Mouse (Mus musculus): Measurements from ENCODE around the gene Dusp3. TPM values are rescaled to one million over a fixed set of nuclear protein-coding genes. Genes with fewer than 3 reads are reported as not detected.

Dusp3 gene
- polyA plus RNA-seq, 1 experiment from 2014 or later, result 16.5 TPM

DNA sequence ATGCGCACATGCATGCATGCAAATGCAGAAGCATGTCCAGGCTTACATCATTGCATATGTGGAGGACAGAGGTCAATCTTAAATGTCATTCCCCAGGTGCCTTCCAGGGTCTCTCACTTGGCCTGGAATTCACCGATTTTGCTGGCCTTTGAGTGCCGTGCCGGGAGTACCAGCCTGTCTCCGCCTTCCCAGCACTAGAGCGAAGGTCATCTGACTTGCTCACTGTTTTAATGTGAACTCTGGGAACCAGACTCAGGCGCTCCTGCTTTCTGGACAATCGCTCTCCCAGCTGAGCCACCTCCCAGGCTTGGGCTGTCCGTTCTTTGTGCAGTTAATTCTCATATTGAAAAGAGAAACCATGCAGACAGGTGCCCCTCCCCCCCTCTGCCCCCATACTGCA, 19.5 kb upstream of the Dusp3 start:
- DNase-seq (no peak), ATAC-seq (ENCODE audit: low FRiP score, low TSS enrichment) (no peak; the same call in 1 of the 2 replicates)
- no peak overlapping the region for H3K4me3 ChIP-seq (replicated peaks; ENCODE audit: low read depth, low read length)
- H3K4me2 ChIP-seq (ENCODE audit: low read length), result no peak overlapping the region
- H3K27ac ChIP-seq (replicated peaks; ENCODE audit: low read depth, low read length), result 0 out of 2 replicates have a peak overlapping the region, but pooled peaks have one; percentile 26
- H3K36me3 ChIP-seq (ENCODE audit: control insufficient read depth, insufficient read depth, low read length), result peaks cover 71% of the 10 kb centered on the region
- H3K4me1 ChIP-seq (ENCODE audit: control insufficient read depth, insufficient read depth, low read length), result no peaks in the 10 kb centered on the region
- no peaks in the 10 kb centered on the region for H3K9me3 ChIP-seq (ENCODE audit: control insufficient read depth, low read length)
- WGBS, result 41% methylated on average over 9 of the region's 9 CpGs
- no peaks in the 10 kb centered on the region for H3K27me3 ChIP-seq (ENCODE audit: control insufficient read depth, insufficient read depth, low read length)
- no peak overlapping the region for H3K9ac ChIP-seq (replicated peaks; ENCODE audit: low read length)

DNA sequence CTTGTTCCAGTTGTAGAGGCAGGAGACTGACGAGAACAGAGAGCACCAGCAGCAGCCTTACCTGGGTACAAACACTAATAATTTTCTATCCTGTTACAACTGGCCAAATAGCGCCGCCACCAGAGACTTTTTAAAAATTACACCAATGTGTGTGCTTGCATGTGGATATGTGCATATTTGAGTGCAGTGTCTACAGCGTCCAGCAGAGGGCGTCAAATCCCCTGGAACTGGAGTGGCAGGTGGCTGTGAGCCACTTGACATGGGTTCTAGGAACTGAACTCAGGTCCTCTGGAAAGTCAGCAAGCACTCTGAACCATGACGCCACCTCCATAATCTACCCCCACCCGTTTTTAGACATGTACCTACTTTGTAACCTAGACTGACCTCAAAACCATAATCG, 17.4 kb upstream of the Dusp3 start:
- Histone ChIP-seq H3K4me2 (ENCODE audit: low read length) (no peak overlapping the region), H3K4me3 (replicated peaks; ENCODE audit: low read depth, low read length) (no peak overlapping the region), H3K36me3 (ENCODE audit: control insufficient read depth, insufficient read depth, low read length) (peaks cover 68% of the 10 kb centered on the region), H3K4me1 (ENCODE audit: control insufficient read depth, insufficient read depth, low read length) (no peaks in the 10 kb centered on the region), H3K9ac (replicated peaks; ENCODE audit: low read length) (no peak overlapping the region), H3K27me3 (ENCODE audit: control insufficient read depth, insufficient read depth, low read length) (no peaks in the 10 kb centered on the region), H3K9me3 (ENCODE audit: control insufficient read depth, low read length) (no peaks in the 10 kb centered on the region), H3K27ac (replicated peaks; ENCODE audit: low read depth, low read length) (no peak overlapping the region)
- no peak for ATAC-seq (ENCODE audit: low FRiP score, low TSS enrichment)
- DNase-seq, result no peak
- 96% methylated on average over 8 of the region's 8 CpGs for WGBS

- Histone ChIP-seq H3K36me3 (ENCODE audit: control insufficient read depth, insufficient read depth, low read length) (peaks cover 37% of the 10 kb centered on the region), H3K27me3 (ENCODE audit: control insufficient read depth, insufficient read depth, low read length) (no peaks in the 10 kb centered on the region), H3K4me3 (replicated peaks; ENCODE audit: low read depth, low read length) (no peak overlapping the region), H3K4me1 (ENCODE audit: control insufficient read depth, insufficient read depth, low read length) (no peaks in the 10 kb centered on the region), H3K9me3 (ENCODE audit: control insufficient read depth, low read length) (no peaks in the 10 kb centered on the region), H3K27ac (replicated peaks; ENCODE audit: low read depth, low read length) (no peak overlapping the region), H3K9ac (replicated peaks; ENCODE audit: low read length) (no peak overlapping the region), H3K4me2 (ENCODE audit: low read length) (no peak overlapping the region)
- DNase-seq (no peak), ATAC-seq (ENCODE audit: low FRiP score, low TSS enrichment) (no peak)
- WGBS, result 51% methylated on average over 4 of the region's 4 CpGs
Observed at GRCm38 (mm10) chr11:101999466-101999865, 12.7 kb upstream of the Dusp3 start.

DNA sequence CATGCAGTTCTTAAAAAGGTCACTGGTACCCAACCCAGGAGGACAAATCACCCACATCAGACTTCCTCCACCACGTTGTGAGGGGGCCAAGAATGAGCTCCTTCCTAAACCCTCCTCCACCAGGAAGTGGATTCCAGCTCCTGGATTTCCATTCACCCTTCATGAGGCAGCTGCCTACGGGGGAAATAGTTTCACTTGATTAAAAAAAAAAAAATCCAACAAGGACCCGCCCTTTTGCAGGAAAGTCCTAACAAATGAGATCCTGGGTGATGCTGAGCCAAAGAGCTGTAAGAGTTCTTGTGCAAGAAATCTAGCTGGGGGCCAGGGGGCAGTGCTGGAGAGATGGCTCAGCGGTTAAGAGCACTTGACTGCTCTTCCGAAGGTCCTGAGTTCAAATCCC, 11.4 kb upstream of the Dusp3 start:
- H3K36me3 ChIP-seq (ENCODE audit: control insufficient read depth, insufficient read depth, low read length), result peaks cover 27% of the 10 kb centered on the region
- WGBS, result 62% methylated on average over 5 of the region's 5 CpGs
- no peak overlapping the region for H3K4me3 ChIP-seq (replicated peaks; ENCODE audit: low read depth, low read length)
- DNase-seq (no peak), ATAC-seq (ENCODE audit: low FRiP score, low TSS enrichment) (no peak)
- H3K27me3 ChIP-seq (ENCODE audit: control insufficient read depth, insufficient read depth, low read length), result no peaks in the 10 kb centered on the region
- no peak overlapping the region for H3K27ac ChIP-seq (replicated peaks; ENCODE audit: low read depth, low read length)
- H3K9ac ChIP-seq (replicated peaks; ENCODE audit: low read length), result no peak overlapping the region
- H3K4me1 ChIP-seq (ENCODE audit: control insufficient read depth, insufficient read depth, low read length), result no peaks in the 10 kb centered on the region
- no peaks in the 10 kb centered on the region for H3K9me3 ChIP-seq (ENCODE audit: control insufficient read depth, low read length)
- H3K4me2 ChIP-seq (ENCODE audit: low read length), result no peak overlapping the region

DNA sequence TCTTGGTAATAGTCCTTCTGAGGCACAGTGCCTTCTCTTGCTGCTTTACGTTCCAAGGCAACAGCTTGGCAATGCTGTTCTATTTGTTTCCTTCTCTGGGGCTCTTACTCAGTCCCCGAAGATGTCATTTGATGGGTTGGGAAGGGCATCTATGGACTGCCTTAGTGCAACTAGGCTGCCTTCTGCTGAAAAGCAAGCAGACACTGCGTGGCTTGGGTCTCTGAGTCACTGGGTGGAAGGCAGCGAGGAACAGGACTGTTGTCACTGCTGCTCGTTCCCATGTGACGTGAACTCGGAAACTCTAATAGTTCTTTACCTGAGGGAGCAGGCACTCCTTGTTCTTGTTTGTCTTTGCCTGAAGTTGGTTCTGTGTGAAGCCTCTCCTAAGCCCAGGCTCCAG, 9.1 kb upstream of the Dusp3 start:
- H3K4me3 ChIP-seq (replicated peaks; ENCODE audit: low read depth, low read length), result no peak overlapping the region
- H3K4me1 ChIP-seq (ENCODE audit: control insufficient read depth, insufficient read depth, low read length), result no peaks in the 10 kb centered on the region
- no peaks in the 10 kb centered on the region for H3K9me3 ChIP-seq (ENCODE audit: control insufficient read depth, low read length)
- H3K27me3 ChIP-seq (ENCODE audit: control insufficient read depth, insufficient read depth, low read length), result no peaks in the 10 kb centered on the region
- H3K4me2 ChIP-seq (ENCODE audit: low read length), result no peak overlapping the region
- H3K27ac ChIP-seq (replicated peaks; ENCODE audit: low read depth, low read length), result no peak overlapping the region
- DNase-seq (no peak), ATAC-seq (ENCODE audit: low FRiP score, low TSS enrichment) (no peak)
- no peak overlapping the region for H3K9ac ChIP-seq (replicated peaks; ENCODE audit: low read length)
- H3K36me3 ChIP-seq (ENCODE audit: control insufficient read depth, insufficient read depth, low read length), result peaks cover 19% of the 10 kb centered on the region
- WGBS, result 94% methylated on average over 7 of the region's 7 CpGs

GRCm38 (mm10) chr11:101994100-101994499, 7.3 kb upstream of the Dusp3 start:
- Histone ChIP-seq H3K27me3 (ENCODE audit: control insufficient read depth, insufficient read depth, low read length) (no peaks in the 10 kb centered on the region), H3K4me1 (ENCODE audit: control insufficient read depth, insufficient read depth, low read length) (no peaks in the 10 kb centered on the region), H3K27ac (replicated peaks; ENCODE audit: low read depth, low read length) (no peak overlapping the region), H3K9ac (replicated peaks; ENCODE audit: low read length) (no peak overlapping the region), H3K9me3 (ENCODE audit: control insufficient read depth, low read length) (no peaks in the 10 kb centered on the region), H3K4me3 (replicated peaks; ENCODE audit: low read depth, low read length) (no peak overlapping the region), H3K36me3 (ENCODE audit: control insufficient read depth, insufficient read depth, low read length) (peaks cover 2% of the 10 kb centered on the region; the same call in 1 of the 2 replicates), H3K4me2 (ENCODE audit: low read length) (no peak overlapping the region)
- DNase-seq (no peak), ATAC-seq (ENCODE audit: low FRiP score, low TSS enrichment) (no peak)
- WGBS, result 86% methylated on average over 8 of the region's 8 CpGs

GRCm38 (mm10) chr11:101992411-101992810, 5.6 kb upstream of the Dusp3 start:
- 87% methylated on average over 7 of the region's 7 CpGs for WGBS

GRCm38 (mm10) chr11:101991813-101992212, 5.0 kb upstream of the Dusp3 start:
- H3K9ac ChIP-seq (replicated peaks; ENCODE audit: low read length), result no peak overlapping the region
- ATAC-seq (ENCODE audit: low FRiP score, low TSS enrichment) (no peak), DNase-seq (no peak)
- H3K4me3 ChIP-seq (replicated peaks; ENCODE audit: low read depth, low read length), result no peak overlapping the region
- H3K4me2 ChIP-seq (ENCODE audit: low read length), result no peak overlapping the region
- no peak overlapping the region for H3K27ac ChIP-seq (replicated peaks; ENCODE audit: low read depth, low read length)
- no peaks in the 10 kb centered on the region for H3K4me1 ChIP-seq (ENCODE audit: control insufficient read depth, insufficient read depth, low read length)
- no peaks in the 10 kb centered on the region for H3K36me3 ChIP-seq (ENCODE audit: control insufficient read depth, insufficient read depth, low read length)
- H3K27me3 ChIP-seq (ENCODE audit: control insufficient read depth, insufficient read depth, low read length), result no peaks in the 10 kb centered on the region
- 82% methylated on average over 3 of the region's 3 CpGs for WGBS
- H3K9me3 ChIP-seq (ENCODE audit: control insufficient read depth, low read length), result no peaks in the 10 kb centered on the region

More at GRCm38 (mm10) chr11:101992411-101992810, 5.6 kb upstream of the Dusp3 start:
- no peaks in the 10 kb centered on the region for H3K9me3 ChIP-seq (ENCODE audit: control insufficient read depth, low read length)
- no peaks in the 10 kb centered on the region for H3K27me3 ChIP-seq (ENCODE audit: control insufficient read depth, insufficient read depth, low read length)
- no peak overlapping the region for H3K4me3 ChIP-seq (replicated peaks; ENCODE audit: low read depth, low read length)
- DNase-seq (no peak), ATAC-seq (ENCODE audit: low FRiP score, low TSS enrichment) (no peak)
- H3K4me2 ChIP-seq (ENCODE audit: low read length), result no peak overlapping the region
- no peaks in the 10 kb centered on the region for H3K4me1 ChIP-seq (ENCODE audit: control insufficient read depth, insufficient read depth, low read length)
- no peak overlapping the region for H3K27ac ChIP-seq (replicated peaks; ENCODE audit: low read depth, low read length)
- H3K36me3 ChIP-seq (ENCODE audit: control insufficient read depth, insufficient read depth, low read length), result no peaks in the 10 kb centered on the region; the same call in 1 of the 2 replicates
- no peak overlapping the region for H3K9ac ChIP-seq (replicated peaks; ENCODE audit: low read length)

DNA sequence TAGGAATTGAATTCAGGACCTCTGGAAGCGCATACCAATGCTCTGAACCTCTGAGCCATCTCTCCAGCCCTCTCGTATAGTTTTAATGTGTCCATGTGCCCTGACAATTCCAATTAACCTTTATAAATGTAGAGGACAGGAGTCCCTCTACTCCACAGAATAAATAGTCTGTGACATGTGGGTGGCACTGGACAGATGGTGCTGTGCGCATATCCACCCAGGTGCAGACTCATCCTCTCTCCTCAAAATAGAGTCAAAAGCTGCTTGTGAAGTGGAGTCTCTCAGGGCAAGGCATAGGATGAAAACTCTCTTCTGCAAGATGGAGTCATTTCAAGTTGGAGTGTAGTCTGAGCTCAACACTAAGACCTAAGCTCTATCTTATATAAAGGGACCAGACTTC, 3.4 kb upstream of the Dusp3 start:
- H3K4me3 ChIP-seq (replicated peaks; ENCODE audit: low read depth, low read length), result no peak overlapping the region
- H3K36me3 ChIP-seq (ENCODE audit: control insufficient read depth, insufficient read depth, low read length), result no peaks in the 10 kb centered on the region
- no peak overlapping the region for H3K9ac ChIP-seq (replicated peaks; ENCODE audit: low read length)
- no peak for ATAC-seq (ENCODE audit: low FRiP score, low TSS enrichment)
- H3K4me2 ChIP-seq (ENCODE audit: low read length), result no peak overlapping the region
- 85% methylated on average over 3 of the region's 3 CpGs for WGBS
- no peaks in the 10 kb centered on the region for H3K27me3 ChIP-seq (ENCODE audit: control insufficient read depth, insufficient read depth, low read length)
- no peak for DNase-seq
- H3K27ac ChIP-seq (replicated peaks; ENCODE audit: low read depth, low read length), result no peak overlapping the region
- H3K4me1 ChIP-seq (ENCODE audit: control insufficient read depth, insufficient read depth, low read length), result no peaks in the 10 kb centered on the region
- H3K9me3 ChIP-seq (ENCODE audit: control insufficient read depth, low read length), result no peaks in the 10 kb centered on the region
